Mouse (Mus musculus): Measurements from ENCODE around the gene Adgre5.

- no peak for TF ChIP-seq GATA1 (IDR thresholded peaks at IDR 0.05; ENCODE audit: borderline replicate concordance, low read length)
- TF ChIP-seq FLI1 (IDR thresholded peaks at IDR 0.05; ENCODE audit: low read length) = no peak
These were observed 35.5 kb upstream of the Adgre5 start for GRCm38 (mm10) chr8:83776632-83777031.
